Mouse (Mus musculus): Measurements from ENCODE around the gene Hdhd3.

Hdhd3 gene

DNA sequence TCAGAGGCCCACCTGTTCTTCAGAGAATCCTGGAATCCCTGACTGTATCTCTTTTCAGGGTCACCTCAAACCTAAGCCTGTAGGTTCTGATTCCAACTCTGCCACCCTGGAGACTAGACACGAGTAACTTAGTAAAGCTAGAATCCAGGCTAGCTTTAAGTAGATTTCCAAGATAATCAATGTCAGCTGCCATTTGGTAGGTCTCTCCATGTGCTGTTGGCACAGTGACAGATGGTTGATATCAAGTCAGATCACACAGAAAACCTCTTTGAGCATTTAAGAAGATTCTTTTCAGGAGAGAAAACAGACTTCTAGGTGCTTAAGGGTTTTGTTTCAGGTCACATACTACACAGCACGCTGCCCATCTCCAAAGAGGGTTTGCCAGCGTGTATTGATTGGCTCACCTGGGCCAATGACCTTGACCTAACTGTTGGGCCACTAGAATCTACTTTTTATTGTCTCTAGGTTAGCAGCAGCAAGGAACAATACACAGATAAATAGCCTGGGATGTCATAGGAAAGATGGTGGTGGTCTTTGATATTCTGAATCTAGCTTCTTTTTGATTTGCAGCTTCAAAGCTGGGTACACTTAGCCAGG, at the start of gene Hdhd3:
TSS of gene Hdhd3 (minus strand) at position 94 of the 597 bp plus-strand sequence.
- DNase-seq (ENCODE audit: low spot score) = no peak

DNA sequence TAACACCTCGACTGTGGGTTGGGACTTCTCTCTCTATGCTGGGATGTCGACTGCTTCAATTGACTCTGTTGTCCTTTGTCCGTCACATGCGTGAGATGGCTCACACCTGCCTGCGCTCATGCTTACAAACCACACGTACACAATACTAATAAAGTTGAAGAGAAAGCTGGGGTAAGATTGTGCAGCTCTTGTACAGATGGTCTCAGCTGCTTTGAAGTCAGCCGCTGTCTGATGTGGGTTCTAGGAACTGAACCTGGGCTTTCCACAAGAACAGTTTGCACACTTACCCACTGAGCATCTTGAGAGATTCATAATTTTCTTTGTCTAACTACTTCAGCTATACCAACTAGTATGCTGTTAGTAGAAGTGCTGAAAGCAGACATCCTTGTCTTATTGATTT, 48.7 kb upstream of the Hdhd3 start:
- no peak for DNase-seq (ENCODE audit: low spot score)

DNA sequence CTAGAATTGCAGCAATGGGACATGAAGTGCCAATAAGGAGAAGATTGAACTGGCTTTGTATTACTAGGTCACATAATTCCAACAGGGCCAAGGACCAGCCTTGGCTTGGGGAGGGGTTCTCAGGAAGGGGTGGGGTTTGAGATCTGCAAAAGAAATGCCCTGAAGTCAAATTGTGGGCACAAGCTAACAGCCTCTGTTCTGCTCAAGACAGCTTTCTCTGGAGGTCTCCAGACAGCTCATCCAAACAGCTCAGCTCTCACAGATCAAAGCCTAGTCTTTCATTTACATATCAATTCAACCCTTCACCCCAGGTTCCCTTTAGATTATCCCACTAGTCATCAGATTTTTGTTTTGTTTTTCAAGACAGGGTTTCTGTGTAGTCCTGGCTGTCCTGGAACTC, 41.5 kb upstream of the Hdhd3 start:
- no peak for DNase-seq (ENCODE audit: low spot score)

DNA sequence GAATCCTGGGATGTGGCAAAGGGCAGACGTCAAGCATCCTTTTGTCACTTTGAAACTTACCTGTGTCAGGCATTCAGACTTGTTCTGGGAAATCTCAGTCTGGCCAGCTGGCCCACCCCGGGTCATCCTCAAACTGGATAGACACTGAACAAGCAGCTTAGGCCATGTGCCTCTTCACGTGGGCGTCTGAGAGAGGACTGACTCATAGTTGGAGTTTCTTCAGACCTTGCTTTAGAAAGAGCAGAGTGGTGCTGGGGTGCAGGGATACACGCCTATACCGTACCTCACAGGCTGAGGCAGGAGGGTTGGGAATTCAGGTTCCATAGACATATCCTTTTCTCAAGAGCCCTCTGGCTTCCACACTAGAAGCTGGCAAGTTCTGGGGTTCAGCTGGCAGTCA, 40.5 kb upstream of the Hdhd3 start:
- DNase-seq (ENCODE audit: low spot score) = no peak

DNA sequence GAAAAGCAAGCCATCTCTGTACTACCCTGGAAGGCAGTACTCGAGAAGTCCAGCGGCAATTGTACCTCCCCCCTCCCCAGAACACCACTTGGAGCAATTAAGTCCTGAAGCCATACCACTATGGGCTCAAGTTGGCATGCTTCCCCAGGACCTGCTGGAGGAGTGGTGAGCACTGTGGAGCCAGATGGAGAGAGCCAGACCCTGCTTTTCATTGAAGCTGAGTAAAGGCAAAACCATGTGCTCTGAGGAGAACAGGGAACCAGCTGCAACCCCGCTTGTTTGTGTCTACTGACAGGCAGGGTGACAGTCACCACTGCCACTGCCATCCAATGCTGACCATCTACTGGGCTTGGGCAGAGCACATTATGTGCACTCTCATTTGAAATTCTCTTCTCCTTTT, 38.5 kb upstream of the Hdhd3 start:
- DNase-seq (ENCODE audit: low spot score) = no peak

DNA sequence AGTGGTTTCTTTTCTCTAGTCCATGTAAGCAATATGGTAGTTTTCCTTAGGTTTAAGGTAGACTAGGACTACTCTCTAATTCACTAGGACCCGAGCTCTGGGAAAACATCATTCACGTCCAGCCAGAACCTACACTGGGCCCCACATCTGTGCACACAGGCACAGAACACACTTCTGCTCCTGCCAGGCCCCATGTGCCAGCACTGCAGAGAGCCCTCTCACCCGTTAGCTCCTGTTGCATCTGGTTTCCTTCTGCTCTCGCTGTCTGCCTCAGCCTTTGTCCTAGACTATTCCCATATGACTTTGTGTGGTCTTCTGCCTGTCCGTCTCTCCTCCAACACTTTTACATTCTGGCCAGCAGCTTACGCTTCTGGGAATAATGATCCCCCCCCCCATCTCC, 30.5 kb upstream of the Hdhd3 start:
- DNase-seq (ENCODE audit: low spot score) = no peak

DNA sequence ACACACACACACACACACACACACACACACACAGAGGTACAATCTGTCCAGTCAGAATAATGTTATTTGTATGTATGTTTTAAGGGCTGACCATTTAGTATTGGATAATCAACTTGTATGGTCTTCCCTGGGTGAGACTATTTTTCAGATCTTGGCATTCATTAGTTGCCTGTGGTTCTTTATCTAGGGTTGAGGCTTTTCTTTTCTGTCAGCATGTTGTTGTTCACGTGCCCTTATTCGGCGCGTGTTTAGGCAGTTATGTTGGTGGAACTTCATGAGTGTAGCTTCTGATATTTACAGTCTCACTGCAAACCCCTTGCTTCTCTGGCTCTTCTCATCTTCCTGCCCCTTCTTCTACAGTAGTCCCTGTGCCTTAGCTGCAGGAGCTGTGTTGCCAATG, 24.4 kb upstream of the Hdhd3 start:
- DNase-seq (ENCODE audit: low spot score) = no peak

DNA sequence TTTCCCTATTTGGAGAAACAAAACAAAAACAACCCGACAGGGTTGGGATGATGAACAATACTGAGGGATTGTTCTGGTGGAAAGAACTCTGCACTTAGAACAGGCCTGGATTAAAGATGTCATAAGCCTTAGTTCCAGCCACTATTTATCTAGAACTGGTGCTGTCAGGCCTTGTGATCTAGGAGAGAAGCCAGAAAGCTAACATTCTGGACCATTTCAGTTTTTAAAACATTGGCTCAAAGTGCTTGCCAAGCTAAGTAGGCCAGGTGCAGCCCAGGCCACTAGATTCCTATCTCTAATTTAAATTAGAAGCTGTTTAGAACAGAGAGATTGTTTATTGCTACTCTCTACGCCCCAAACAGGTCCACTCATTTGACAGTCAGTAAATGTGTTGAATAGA, 23.0 kb upstream of the Hdhd3 start:
- no peak for DNase-seq (ENCODE audit: low spot score)

DNA sequence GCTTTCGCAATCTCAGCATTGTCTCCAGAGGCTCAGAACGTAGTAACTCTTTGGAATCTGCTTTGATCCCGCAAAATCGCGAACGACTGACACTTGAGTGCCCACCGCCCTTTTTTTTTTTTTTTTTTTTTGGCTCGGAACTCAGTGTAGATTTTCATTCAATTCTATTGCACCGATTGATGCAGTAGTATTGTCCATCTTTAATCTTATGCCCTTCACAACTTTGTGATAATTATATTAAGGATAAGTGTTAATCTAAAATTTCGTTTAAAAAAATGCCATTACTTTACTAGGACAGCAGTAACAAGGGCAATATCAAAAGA, 22.2 kb upstream of the Hdhd3 start:
- DNase-seq (ENCODE audit: low spot score) = no peak

DNA sequence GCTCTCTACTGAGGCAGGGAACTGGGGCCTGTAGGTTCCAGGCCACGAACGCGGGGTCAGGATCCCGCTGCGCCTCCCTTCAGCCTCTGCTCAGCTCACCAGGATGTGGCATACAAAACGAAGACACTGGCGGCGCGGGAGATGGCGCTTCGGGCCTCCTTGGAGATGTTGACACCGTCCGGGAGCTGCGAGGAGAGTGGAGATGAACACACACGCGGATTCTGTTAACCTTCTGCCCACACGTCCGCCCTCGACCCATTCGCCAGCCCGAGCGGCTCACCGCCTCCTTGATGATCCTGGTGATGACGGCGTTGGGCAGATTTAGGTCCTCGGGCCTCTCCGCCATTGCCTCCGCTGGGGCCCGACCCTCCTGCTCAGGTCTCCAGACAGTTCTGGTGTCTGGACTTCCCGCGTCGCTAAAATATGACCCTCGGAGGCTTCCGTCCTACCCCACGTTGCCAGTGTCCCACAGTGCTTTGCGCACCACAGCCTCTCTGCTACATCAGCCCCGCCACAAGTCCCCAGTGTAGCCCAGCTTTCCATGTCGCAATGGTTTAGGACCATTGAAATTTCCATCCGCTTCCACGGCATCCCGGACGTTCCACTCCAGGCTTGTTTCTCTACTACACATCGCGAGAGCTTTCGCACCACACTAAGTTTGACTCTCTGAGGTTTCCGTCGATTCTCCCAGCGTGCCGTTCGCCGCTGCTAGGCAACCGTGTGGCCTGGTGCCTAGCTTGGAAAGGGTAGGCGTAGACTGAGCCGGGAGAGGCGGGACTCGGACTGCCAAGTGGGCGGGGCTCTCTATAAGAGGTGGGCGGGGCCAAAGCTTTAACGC, 21.6 kb upstream of the Hdhd3 start, which contains the start of the genes Pole3 and 4933430I17Rik:
TSS of gene Pole3 (minus strand) at position 418 of the 838 bp plus-strand sequence.
TSS of gene 4933430I17Rik (plus strand) at position 719 of the 838 bp plus-strand sequence.
- peak; percentile 97 for DNase-seq (ENCODE audit: low spot score)

DNA sequence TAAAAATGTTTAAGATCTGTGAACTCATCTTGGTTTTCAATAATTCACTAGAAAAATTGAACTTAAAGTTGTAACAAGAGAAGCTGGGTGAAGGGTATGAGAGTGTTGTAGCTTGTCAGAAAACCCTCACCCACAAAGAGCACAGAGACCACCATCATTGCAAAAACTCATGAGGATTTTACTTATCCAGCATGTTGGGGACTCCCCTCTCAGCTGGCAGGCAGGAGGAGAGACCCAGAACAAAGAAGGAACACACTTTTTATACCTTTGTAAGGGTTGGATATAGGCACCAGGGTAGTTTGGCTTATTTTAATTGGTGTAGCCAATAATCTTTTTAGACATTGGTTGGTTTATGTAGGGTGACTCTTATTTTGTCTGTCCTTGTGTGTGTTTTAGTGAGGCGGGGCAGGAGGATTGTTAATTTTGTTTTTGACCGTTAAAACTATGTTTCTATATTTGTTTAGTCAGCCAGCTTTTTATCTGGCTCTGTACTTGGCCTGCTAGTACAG, 17.7 kb upstream of the Hdhd3 start:
- no peak for DNase-seq (ENCODE audit: low spot score)

DNA sequence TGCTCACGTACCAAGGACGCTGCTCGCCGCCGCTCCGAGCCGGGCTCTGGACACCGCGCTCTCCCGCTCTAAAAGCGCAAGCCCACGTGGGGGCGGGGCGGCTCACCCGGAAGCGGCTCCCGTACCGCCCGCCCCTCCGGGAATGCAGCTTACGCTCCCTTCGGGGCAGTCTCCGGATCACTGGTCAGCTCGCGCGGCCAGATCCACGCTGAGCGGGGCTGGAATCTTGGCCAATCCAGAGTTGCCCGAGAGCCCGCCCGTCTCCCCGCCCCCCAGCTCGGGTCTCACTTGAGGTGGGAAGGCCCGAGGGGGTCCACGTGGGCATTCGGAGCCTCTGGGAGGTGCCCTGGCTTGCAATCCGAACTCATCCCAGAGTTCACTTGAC, 16.6 kb upstream of the Hdhd3 start, which contains the start of gene Alad:
TSS of gene Alad (minus strand) at position 70 of the 385 bp plus-strand sequence.
- peak; percentile 88 for DNase-seq (ENCODE audit: low spot score)

DNA sequence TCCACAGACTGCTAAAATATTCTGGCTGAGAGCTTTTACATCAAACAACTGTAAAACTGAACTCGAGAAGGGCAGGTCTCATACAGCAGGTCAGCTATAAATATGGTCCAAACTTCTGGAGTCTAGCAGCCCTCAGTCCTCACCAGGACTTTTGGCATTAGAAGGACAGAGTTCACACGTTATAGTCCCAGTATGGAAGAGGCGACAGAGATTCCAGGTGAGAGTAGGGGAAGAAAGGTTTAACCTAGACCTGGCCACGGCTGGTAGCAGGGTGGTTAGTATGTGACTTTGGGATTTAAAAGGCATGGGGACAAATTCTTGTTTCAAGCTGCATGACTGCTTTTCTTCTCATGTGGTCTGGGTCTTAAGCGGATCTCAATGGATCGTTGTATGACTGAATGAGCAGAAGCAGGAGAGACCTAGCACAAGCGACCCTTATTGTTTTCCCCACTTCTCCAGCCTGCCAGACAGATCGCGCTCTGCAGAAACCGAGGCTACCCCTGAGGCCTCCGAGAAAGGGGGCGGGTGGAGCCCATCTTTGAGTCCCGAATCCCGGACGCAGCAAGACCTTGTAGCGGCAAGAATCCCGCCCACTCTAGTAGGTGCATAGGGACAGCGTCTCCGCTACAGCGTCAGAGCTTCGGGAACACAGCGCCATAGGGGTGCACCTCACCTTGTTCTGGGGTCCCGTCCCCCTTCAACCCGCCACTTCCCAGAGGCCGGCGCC, 16.0 kb upstream of the Hdhd3 start:
- no peak for DNase-seq (ENCODE audit: low spot score)

DNA sequence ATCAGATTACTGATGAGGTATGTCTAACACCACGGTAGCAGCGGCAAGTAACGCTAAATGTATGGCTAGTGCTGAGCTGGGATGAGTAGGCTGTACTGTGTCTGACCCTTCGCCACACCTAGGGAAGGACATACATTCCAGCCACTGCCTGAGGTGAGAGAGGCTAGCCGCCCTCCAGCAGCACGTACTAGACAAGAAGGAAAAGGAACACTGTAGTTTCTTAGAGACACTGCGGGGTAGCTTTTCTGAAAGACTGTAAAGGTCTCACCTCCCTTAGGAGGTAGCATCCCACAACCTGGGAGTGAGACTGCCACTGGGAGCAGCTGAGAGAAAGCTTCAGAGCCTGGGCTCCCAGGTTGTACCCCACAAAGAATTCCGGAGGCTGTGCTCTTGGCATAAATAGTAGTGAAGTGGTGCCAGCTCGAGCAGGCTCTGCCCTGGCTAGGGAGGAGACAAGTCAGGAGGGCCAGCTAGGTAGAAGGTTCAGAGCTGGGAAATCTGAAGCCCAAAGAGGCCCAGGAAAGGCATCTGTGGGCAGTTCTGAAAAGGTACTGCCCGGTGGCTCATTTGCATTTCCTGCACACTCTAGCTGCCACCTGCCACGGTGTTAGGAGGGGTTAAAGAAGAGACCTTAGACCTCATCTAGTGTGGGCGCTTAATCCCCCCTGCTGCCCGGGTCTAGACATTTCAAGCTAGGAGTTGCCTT, 15.3 kb upstream of the Hdhd3 start:
- peak; percentile 64 for DNase-seq (ENCODE audit: low spot score)

DNA sequence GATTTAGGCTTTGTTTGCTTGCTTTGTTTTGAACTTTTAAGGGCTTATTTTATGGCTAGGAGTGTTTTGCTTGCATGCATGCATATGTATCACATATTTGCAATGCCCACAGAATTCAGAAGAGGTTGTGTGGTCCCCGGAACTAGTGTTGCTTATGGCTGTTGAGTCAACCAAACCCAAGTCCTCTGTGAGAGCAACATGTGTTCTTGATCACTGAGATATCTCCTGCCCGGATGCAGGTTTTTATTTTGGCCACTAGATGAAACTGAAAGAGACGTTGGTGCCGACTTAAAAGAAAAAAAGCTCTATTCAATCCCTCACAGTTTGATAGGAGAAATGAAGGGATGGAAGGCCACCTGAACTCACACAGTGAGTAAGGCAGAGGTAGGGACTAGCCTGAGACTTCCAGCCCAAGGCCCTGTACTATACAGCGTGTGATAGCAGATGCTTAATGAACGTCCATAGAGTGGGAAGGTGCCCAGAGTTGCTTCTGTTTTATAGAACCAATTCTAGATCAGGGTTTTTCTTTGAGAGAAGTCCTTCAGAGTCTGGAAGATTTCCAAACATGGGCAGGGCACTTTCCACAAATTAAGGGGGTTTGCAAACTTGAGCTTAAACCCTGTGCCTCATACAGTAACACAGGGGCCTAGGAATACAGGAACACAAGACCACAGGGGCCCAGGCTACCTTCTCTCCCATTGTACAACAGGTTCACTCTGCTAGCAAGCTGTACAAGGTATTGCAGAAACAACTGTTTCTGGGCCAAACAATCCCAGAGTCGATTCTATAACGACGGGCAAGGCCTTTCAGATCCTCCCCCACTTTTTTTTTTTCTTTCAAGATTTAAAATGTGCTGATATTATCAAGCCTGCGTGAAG, 14.5 kb upstream of the Hdhd3 start:
- DNase-seq (ENCODE audit: low spot score) = no peak

DNA sequence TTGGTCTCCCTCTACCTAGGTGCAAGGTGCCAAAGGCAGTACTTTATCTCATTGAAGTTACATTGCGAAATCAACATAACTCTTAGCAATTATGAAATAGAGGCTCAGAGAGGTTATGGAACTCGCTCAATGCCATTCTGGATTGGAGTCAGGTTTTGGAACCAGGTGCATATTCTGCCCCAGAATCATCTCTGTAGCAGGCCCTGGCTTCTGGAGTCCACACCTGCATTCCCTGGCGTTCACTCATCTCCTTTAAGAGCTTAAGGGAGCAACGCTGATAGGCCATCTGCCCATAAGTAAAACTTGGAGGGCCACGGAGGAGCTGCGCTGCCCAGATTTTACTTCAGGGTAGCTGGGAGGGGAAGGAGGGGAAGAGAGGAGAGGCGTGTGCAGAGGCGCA, 13.8 kb upstream of the Hdhd3 start:
- DNase-seq (ENCODE audit: low spot score) = peak; percentile 77

DNA sequence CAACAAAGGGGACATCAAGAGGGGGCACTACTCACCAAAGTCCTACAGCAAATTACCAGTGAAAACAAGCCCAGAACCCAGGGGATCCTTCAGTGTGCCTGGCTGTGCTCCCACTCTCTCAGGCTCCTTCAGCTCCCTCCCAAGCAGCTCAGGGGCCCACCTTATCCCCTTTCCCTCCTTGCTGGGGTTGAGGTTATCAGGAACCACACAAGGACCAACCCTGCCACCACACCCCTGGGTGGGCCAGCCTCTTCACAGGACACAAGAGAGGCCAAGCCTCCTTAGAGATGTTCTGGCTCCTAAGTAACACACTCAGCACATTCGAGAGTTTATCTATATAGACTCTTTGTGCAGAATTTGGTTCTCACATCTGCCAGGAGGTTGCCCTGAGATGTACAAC, 13.3 kb upstream of the Hdhd3 start:
- no peak for DNase-seq (ENCODE audit: low spot score)

DNA sequence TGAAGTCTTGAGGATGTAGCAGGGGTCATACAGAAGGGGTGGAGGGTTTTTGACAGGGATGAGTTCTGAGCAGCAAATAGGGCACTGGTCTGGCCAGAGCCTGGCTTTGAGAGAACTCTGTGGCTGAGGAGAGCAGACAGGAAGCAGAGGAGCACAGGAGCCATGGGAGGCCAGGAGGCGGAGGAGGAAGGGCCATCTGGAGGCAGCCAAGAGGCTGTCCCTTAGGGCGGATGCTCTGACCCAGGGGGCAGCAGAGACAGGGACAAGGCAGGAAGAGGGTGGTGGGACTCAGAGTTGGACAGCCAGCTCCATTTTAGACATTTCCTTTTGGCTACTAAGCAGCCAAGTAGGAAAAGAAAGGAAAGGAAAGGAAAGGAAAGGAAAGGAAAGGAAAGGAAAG, 12.8 kb upstream of the Hdhd3 start:
- DNase-seq (ENCODE audit: low spot score) = peak; percentile 66

DNA sequence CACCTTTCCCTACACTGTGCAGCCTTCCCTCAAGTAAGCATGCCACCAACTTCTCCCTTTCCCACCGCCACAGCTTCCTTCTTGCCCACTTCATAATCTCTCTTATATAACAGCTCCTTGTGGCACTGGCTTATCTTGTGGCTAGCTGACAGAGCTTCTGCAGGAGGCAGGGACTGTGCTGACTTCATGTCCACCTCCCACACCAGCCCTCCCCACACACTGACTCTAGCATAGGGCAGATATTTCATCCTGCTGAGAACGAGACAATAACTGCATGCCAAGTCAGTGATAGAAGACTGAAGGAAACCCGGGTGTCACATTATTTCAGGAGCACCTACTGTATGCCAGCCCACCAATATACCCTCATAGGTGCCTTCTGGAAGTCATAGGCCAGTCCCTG, 12.2 kb upstream of the Hdhd3 start:
- DNase-seq (ENCODE audit: low spot score) = no peak

DNA sequence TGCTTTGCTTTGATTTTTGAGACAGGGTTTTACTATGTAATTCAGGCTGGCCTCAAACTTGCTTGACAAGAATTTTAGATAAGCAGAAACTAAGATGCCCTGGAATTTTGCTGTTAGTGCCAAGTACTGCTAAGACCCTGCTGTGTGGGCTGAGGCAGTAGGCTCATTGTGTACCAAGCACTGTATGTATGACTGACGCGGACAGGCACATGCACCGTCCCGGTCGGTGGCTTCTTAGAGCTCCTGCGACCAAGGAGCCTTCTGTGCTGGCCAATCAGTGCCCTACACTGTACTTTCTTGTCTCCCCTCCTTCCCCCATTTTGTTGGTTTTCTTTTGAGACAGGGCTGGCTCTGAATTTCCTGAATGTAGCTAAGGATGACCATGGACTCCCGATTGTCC, 11.7 kb upstream of the Hdhd3 start:
- no peak for DNase-seq (ENCODE audit: low spot score)

DNA sequence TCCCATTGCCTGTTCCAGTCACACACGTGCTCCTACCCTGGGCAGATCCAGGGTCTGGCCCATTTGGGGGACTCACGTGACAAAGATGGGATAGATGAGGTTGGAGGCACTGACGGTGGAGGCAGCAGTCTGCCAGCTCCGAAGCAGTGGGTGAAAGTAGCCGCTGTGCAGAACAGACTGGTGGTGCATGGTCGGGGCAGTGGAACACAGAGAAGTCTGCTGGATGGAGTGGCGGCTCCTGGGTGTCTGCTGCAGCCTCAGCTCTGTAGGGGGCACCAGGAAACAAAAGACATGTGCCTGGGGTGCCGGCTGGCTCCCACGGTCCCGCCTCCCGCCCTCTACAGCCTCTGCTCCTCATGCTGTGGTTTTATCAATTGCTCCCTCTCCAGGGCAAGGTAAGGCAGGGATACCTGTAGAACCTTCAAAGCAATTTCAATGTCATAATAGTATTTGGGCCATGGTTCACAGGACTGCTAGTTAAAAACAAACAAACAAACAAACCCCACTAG, 10.8 kb upstream of the Hdhd3 start:
- DNase-seq (ENCODE audit: low spot score) = no peak
